Mouse (Mus musculus): ENCODE measurements at regions not wholly inside any gene's neighbourhood (a gene's known extent, or its start where the extent isn't known, plus 50 kb on each side); places are given as distances from the start of the nearest gene placed in this dataset.

GRCm38 (mm10) chr6:14185921-14186420 lies 314.7 kb upstream of the 2610001J05Rik start:
- H3K36me3 ChIP-seq (ENCODE audit: control insufficient read depth, insufficient read depth, low read length), result no peaks in the 10 kb centered on the region
- H3K9ac ChIP-seq (ENCODE audit: low read length), result no peak overlapping the region
- 47% methylated on average over 2 of the region's 2 CpGs for WGBS
- H3K9me3 ChIP-seq (ENCODE audit: control insufficient read depth, low read length), result no peaks in the 10 kb centered on the region
- H3K4me3 ChIP-seq (ENCODE audit: low read depth, low read length), result no peak overlapping the region
- no peak overlapping the region for H3K4me2 ChIP-seq (replicated peaks; ENCODE audit: low read depth)
- no peaks in the 10 kb centered on the region for H3K4me1 ChIP-seq (replicated peaks; ENCODE audit: control insufficient read depth, insufficient read depth)
- ATAC-seq (ENCODE audit: low FRiP score, low TSS enrichment), result no peak
- no peaks in the 10 kb centered on the region for H3K27me3 ChIP-seq (ENCODE audit: control insufficient read depth, insufficient read depth, low read length)
- no peak for DNase-seq (ENCODE audit: low spot score)
- no peak overlapping the region for H3K27ac ChIP-seq (replicated peaks)
- TF ChIP-seq CTCF (IDR thresholded peaks at IDR 0.05; ENCODE audit: low read depth), result no peak
- TF ChIP-seq EP300 (optimal IDR thresholded peaks at IDR 0.05), result no peak

- Histone ChIP-seq H3K9ac (ENCODE audit: low read length) (no peak overlapping the region), H3K4me2 (replicated peaks; ENCODE audit: low read depth) (no peak overlapping the region), H3K9me3 (ENCODE audit: control insufficient read depth, low read length) (no peaks in the 10 kb centered on the region), H3K4me1 (replicated peaks; ENCODE audit: control insufficient read depth, insufficient read depth) (no peaks in the 10 kb centered on the region), H3K4me3 (ENCODE audit: low read depth, low read length) (no peak overlapping the region), H3K36me3 (ENCODE audit: control insufficient read depth, insufficient read depth, low read length) (no peaks in the 10 kb centered on the region), H3K27ac (replicated peaks) (no peak overlapping the region), H3K27me3 (ENCODE audit: control insufficient read depth, insufficient read depth, low read length) (no peaks in the 10 kb centered on the region)
- DNase-seq (ENCODE audit: low spot score) (no peak), ATAC-seq (ENCODE audit: low FRiP score, low TSS enrichment) (no peak)
- no peak for TF ChIP-seq CTCF (IDR thresholded peaks at IDR 0.05; ENCODE audit: low read depth)
- no peak for TF ChIP-seq EP300 (optimal IDR thresholded peaks at IDR 0.05)
Measured at GRCm38 (mm10) chr6:14147370-14147769, 276.1 kb upstream of the 2610001J05Rik start.

GRCm38 (mm10) chr6:14146394-14146793 lies 275.1 kb upstream of the 2610001J05Rik start:
- ATAC-seq (ENCODE audit: low FRiP score, low TSS enrichment) (no peak), DNase-seq (ENCODE audit: low spot score) (no peak)
- Histone ChIP-seq H3K4me2 (replicated peaks; ENCODE audit: low read depth) (no peak overlapping the region), H3K4me3 (ENCODE audit: low read depth, low read length) (no peak overlapping the region), H3K9ac (ENCODE audit: low read length) (no peak overlapping the region), H3K4me1 (replicated peaks; ENCODE audit: control insufficient read depth, insufficient read depth) (no peaks in the 10 kb centered on the region), H3K27ac (replicated peaks) (no peak overlapping the region), H3K27me3 (ENCODE audit: control insufficient read depth, insufficient read depth, low read length) (no peaks in the 10 kb centered on the region), H3K9me3 (ENCODE audit: control insufficient read depth, low read length) (no peaks in the 10 kb centered on the region), H3K36me3 (ENCODE audit: control insufficient read depth, insufficient read depth, low read length) (no peaks in the 10 kb centered on the region)
- TF ChIP-seq EP300 (optimal IDR thresholded peaks at IDR 0.05) (no peak), CTCF (IDR thresholded peaks at IDR 0.05; ENCODE audit: low read depth) (no peak)
- WGBS, result 73% methylated on average over 4 of the region's 4 CpGs

GRCm38 (mm10) chr6:14142107-14142751 lies 270.9 kb upstream of the 2610001J05Rik start:
- no peak overlapping the region for H3K4me2 ChIP-seq (replicated peaks; ENCODE audit: low read depth)
- DNase-seq (ENCODE audit: low spot score) (no peak), ATAC-seq (ENCODE audit: low FRiP score, low TSS enrichment) (no peak)
- TF ChIP-seq CTCF (IDR thresholded peaks at IDR 0.05; ENCODE audit: low read depth), result no peak
- TF ChIP-seq EP300 (optimal IDR thresholded peaks at IDR 0.05), result no peak
- no peak overlapping the region for H3K27ac ChIP-seq (replicated peaks)
- H3K9ac ChIP-seq (ENCODE audit: low read length), result no peak overlapping the region
- H3K9me3 ChIP-seq (ENCODE audit: control insufficient read depth, low read length), result no peaks in the 10 kb centered on the region
- H3K27me3 ChIP-seq (ENCODE audit: control insufficient read depth, insufficient read depth, low read length), result no peaks in the 10 kb centered on the region
- no peak overlapping the region for H3K4me3 ChIP-seq (ENCODE audit: low read depth, low read length)
- H3K4me1 ChIP-seq (replicated peaks; ENCODE audit: control insufficient read depth, insufficient read depth), result no peaks in the 10 kb centered on the region
- no peaks in the 10 kb centered on the region for H3K36me3 ChIP-seq (ENCODE audit: control insufficient read depth, insufficient read depth, low read length)
- 72% methylated on average over 8 of the region's 8 CpGs for WGBS

DNA sequence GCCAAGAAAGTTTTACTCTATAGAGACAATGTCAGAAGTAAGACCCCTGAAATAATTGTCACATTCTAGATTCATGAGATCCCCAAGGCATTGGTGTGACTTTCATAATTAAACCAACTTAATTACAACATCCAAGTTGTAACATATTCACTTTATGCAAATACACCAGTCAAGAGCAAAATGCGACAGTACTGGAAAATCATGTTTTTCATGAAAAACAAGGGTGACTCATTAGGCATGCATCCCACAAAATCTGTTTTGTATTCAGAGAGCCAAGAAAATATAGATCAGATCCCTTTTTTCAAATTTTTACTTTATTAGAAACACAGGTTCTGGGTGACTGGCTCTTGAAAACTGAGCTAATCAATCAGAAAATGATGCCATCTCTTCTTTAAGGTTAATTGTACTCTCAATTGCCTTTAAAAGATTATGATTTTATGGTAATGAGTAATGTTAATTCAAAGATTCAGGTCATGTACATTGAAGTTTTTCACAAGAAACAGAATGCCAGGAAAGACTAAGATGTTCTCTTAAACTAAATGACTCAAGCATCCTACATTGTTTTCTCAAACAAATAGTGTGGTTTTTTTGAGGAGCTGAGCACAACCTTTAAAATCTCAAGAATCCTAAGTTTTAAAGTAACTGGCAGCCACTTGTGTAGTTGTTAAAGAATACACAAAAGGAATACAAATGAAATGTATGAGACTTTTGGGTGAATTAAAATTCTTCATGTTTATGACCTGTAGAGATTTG lies 259.2 kb upstream of the 2610001J05Rik start:
- H3K9ac ChIP-seq (ENCODE audit: low read length), result no peak overlapping the region
- no peaks in the 10 kb centered on the region for H3K4me1 ChIP-seq (replicated peaks; ENCODE audit: control insufficient read depth, insufficient read depth)
- TF ChIP-seq EP300 (optimal IDR thresholded peaks at IDR 0.05) (no peak), CTCF (IDR thresholded peaks at IDR 0.05; ENCODE audit: low read depth) (no peak)
- no peak overlapping the region for H3K4me2 ChIP-seq (replicated peaks; ENCODE audit: low read depth)
- ATAC-seq (ENCODE audit: low FRiP score, low TSS enrichment) (no peak), DNase-seq (ENCODE audit: low spot score) (no peak)
- no peaks in the 10 kb centered on the region for H3K27me3 ChIP-seq (ENCODE audit: control insufficient read depth, insufficient read depth, low read length)
- WGBS, result 64% methylated on average over 1 of the region's 1 CpGs
- H3K4me3 ChIP-seq (ENCODE audit: low read depth, low read length), result no peak overlapping the region
- no peaks in the 10 kb centered on the region for H3K9me3 ChIP-seq (ENCODE audit: control insufficient read depth, low read length)
- no peak overlapping the region for H3K27ac ChIP-seq (replicated peaks)
- H3K36me3 ChIP-seq (ENCODE audit: control insufficient read depth, insufficient read depth, low read length), result no peaks in the 10 kb centered on the region

DNA sequence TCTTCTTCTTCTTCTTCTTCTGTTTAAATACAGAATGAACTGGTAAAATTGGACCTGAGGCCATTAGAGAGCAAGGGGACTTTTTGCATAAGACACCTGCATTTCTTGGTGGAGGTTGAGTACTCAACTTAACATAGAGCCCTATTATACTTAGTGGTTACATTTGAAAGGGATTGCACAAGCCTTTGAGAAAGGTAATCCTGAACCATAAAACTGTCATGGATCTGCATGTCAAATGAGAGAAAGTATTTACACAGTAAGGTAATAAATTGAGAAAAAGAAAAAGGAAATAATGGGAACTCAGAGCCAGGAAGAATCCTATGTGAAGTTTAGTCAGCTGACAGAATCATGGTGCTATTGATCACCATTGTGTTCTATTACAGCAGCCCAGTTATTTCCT lies 258.1 kb upstream of the 2610001J05Rik start:
- H3K4me2 ChIP-seq (replicated peaks; ENCODE audit: low read depth), result no peak overlapping the region
- TF ChIP-seq CTCF (IDR thresholded peaks at IDR 0.05; ENCODE audit: low read depth), result no peak
- no peak for TF ChIP-seq EP300 (optimal IDR thresholded peaks at IDR 0.05)

More for the DNA sequence above, 258.1 kb upstream of the 2610001J05Rik start:
- no peaks in the 10 kb centered on the region for H3K9me3 ChIP-seq (ENCODE audit: control insufficient read depth, low read length)
- no peaks in the 10 kb centered on the region for H3K36me3 ChIP-seq (ENCODE audit: control insufficient read depth, insufficient read depth, low read length)
- H3K27me3 ChIP-seq (ENCODE audit: control insufficient read depth, insufficient read depth, low read length), result no peaks in the 10 kb centered on the region
- H3K27ac ChIP-seq (replicated peaks), result no peak overlapping the region
- H3K4me1 ChIP-seq (replicated peaks; ENCODE audit: control insufficient read depth, insufficient read depth), result no peaks in the 10 kb centered on the region
- ATAC-seq (ENCODE audit: low FRiP score, low TSS enrichment) (no peak), DNase-seq (ENCODE audit: low spot score) (no peak)
- H3K9ac ChIP-seq (ENCODE audit: low read length), result no peak overlapping the region
- no peak overlapping the region for H3K4me3 ChIP-seq (ENCODE audit: low read depth, low read length)

All from stomach, postnatal 0 days (tissue).